Mouse (Mus musculus): ENCODE measurements around the gene 4933436I01Rik. TPM values are rescaled to one million over a fixed set of nuclear protein-coding genes. Genes with fewer than 3 reads are reported as not detected.

Gene 4933436I01Rik
- polyA plus RNA-seq (2015; fragmentation: Illumina TruSeq; extraction: RNeasy Lipid Tissue Mini Kit (QIAGEN cat#74804); ENCODE audit: insufficient read depth, low read depth, low replicate concordance), result not detected

DNA sequence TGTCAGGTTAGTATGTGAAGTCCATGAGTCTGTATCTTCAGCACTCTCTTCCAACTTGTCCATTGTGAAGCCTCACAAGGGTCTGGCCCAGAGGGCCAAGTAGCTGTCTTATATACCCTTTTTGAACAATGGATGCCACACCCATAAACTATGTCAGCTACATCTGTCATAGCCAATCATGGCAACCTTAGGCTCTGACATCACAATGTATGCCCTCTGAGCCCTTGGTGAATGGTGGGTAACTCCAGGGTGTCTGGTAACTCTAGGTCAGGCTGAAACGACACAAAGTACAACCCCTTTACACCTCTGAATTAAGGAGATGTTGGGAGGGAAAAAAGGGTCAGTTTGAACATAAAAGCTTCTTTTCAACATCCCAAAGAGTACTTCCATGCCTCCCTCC lies at the start of gene 4933436I01Rik:
4933436I01Rik (minus strand) TSS at position 101 of the 400 bp plus-strand sequence.

Other genes with a start within 250 kb of the 4933436I01Rik start
- gene Gm1140, start 227.9 kb downstream of the 4933436I01Rik start, polyA plus RNA-seq (2015; fragmentation: Illumina TruSeq; extraction: RNeasy Lipid Tissue Mini Kit (QIAGEN cat#74804); ENCODE audit: insufficient read depth, low read depth, low replicate concordance), result not detected
- gene Gm14692, start 225.8 kb downstream of the 4933436I01Rik start, polyA plus RNA-seq (2015; fragmentation: Illumina TruSeq; extraction: RNeasy Lipid Tissue Mini Kit (QIAGEN cat#74804); ENCODE audit: insufficient read depth, low read depth, low replicate concordance), result not detected